Mouse (Mus musculus) lung, embryonic 14.5 days (tissue): ENCODE measurements around the gene Mfsd14a. TPM values are rescaled to one million over a fixed set of nuclear protein-coding genes. Genes with fewer than 3 reads are reported as not detected.
"Not testable (repeated sequence)": the region's sequence is repeated elsewhere in the genome, so short reads cannot be mapped to it uniquely, and the experiment has no call there.

ENCODE experiments used
- ATAC-seq: fragments of 200-750 bp; cut with Nextera tagmentation; 2 replicates; pipeline ENCODE4 v1.8.0; 2017; ENCODE audit warnings: mild to moderate bottlenecking, moderate TSS enrichment, moderate library complexity; ENCODE audit not compliant: insufficient read depth
- DNase-seq: peaks from one replicate; pipeline ENCODE4 v3.0.0-alpha.2; 2015
- H3K27ac ChIP-seq: fragments of 300-500 bp; sonication (generic); 2 replicates; pipeline ENCODE4 v1.5.1; 2014; ENCODE audit warnings: low read depth, mild to moderate bottlenecking, moderate library complexity
- H3K27me3 ChIP-seq: fragments of 300-500 bp; sonication (generic); 2 replicates; pipeline ENCODE4 v1.6.1; 2014; ENCODE audit warnings: low read length, control low read depth; ENCODE audit not compliant: insufficient read depth
- H3K36me3 ChIP-seq: fragments of 300-500 bp; sonication (generic); 2 replicates; pipeline ENCODE4 v1.6.1; 2014; ENCODE audit warnings: control low read depth; ENCODE audit not compliant: insufficient read depth
- H3K4me1 ChIP-seq: fragments of 300-500 bp; sonication (generic); 2 replicates; pipeline ENCODE4 v1.6.1; 2014; ENCODE audit warnings: antibody characterized with exemption, control low read depth; ENCODE audit not compliant: insufficient read depth
- H3K4me2 ChIP-seq: fragments of 300-500 bp; sonication (generic); 2 replicates; pipeline ENCODE4 v1.6.1; 2014; ENCODE audit warnings: mild to moderate bottlenecking
- H3K4me3 ChIP-seq: fragments of 300-500 bp; sonication (generic); 2 replicates; pipeline ENCODE4 v1.5.1; 2014; ENCODE audit warnings: low read depth, low read length
- H3K9ac ChIP-seq: fragments of 300-500 bp; sonication (generic); 2 replicates; pipeline ENCODE4 v1.6.1; 2014
- H3K9me3 ChIP-seq: fragments of 300-500 bp; sonication (generic); 2 replicates; pipeline ENCODE4 v1.6.1; 2016; ENCODE audit warnings: low read depth, low read length, control low read depth
- CTCF ChIP-seq: IDR thresholded peaks from 2 replicates; pipeline ENCODE4 v1.5.1; 2016; ENCODE audit warnings: antibody characterized with exemption, low read depth
- WGBS: fragments of 180-500 bp; shearing (Covaris S2); extraction: QIAGEN DNeasy Blood & Tissue Kit; methylation state at CpG from one replicate; pipeline ENCODE4 v1.1.7; 2014; 5-methylcytosine and 5-hydroxymethylcytosine counted together
- polyA plus RNA-seq: library from polyadenylated mRNA; unstranded; fragments of >200 nt; fragmentation: Nextera tagmentation; extraction: Ambion mirVana; gene quantifications from 2 replicates; pipeline ENCODE4 v1.2.1, GENCODE M21; 2014

Gene Mfsd14a
- polyA plus RNA-seq, 1 experiment from 2014 or later, result 94.6 TPM

DNA sequence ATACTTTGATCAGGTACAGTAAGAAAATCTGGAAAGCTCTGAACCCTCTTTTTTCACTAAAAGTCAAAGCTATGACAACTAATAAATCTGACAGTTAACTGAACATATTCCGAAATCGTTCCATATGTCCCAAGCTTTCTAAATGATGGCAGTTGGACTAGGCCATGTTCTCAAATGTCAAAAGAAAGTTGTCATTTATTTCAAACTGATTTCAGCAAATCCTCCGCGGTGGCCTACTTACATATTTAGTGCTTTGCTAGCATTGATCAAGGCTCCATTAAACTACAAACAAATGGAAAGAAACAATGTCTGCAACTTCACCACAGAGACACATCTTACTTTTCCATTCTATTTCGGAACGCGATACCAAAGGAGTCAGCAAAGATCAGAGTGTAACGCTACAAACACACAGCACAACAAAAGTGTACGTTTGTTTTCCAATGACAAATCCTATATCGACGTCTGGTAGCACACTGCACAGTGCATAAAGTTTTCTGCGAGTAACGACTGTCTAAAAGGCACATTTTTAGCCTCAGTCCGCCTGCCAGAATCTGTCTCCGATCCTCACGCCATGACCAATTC, 1.1 kb downstream of the Mfsd14a start:
- peak overlapping the region; percentile 96 for H3K27ac ChIP-seq
- peak overlapping the region; percentile 94 for H3K9ac ChIP-seq
- DNase-seq, result peak; percentile 43
- peak overlapping the region; percentile 79 for H3K4me2 ChIP-seq
- H3K27me3 ChIP-seq, result no peaks in the 10 kb centered on the region
- no peaks in the 10 kb centered on the region for H3K36me3 ChIP-seq
- peak overlapping the region; percentile 96 for H3K4me3 ChIP-seq
- ATAC-seq, result no peak
- no peaks in the 10 kb centered on the region for H3K4me1 ChIP-seq
- TF ChIP-seq CTCF, result no peak
- WGBS, result 3% methylated on average over 16 of the region's 16 CpGs
- no peaks in the 10 kb centered on the region for H3K9me3 ChIP-seq

DNA sequence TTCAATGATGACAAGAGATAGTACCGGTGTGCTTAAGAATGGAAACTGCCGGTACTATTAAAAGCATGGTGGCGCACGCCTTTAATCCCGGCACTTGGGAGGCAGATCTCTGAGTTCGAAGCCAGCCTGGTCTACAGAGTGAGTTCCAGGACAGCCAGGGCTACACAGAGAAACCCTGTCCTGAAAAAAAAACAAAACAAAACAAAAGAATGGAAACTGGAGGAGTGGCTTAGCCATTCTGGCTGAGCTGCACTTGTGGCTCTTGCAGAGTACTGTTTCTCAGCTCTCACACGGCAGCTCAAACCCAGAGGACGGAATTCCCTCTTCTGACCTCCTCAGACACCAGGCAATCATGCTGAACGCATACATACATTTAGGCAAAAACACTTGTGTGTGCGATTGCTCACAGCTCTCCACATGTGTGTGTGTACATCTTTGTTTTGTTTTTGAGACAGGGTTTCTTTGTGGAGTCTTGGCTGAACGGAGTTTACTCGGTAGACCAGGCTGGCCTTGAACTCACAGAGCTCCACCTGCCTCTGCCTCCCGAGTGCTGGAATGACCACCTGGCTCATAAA, 2.5 kb downstream of the Mfsd14a start:
- no peak for DNase-seq
- WGBS, result 76% methylated on average over 13 of the region's 13 CpGs
- H3K9me3 ChIP-seq, result no peaks in the 10 kb centered on the region

DNA sequence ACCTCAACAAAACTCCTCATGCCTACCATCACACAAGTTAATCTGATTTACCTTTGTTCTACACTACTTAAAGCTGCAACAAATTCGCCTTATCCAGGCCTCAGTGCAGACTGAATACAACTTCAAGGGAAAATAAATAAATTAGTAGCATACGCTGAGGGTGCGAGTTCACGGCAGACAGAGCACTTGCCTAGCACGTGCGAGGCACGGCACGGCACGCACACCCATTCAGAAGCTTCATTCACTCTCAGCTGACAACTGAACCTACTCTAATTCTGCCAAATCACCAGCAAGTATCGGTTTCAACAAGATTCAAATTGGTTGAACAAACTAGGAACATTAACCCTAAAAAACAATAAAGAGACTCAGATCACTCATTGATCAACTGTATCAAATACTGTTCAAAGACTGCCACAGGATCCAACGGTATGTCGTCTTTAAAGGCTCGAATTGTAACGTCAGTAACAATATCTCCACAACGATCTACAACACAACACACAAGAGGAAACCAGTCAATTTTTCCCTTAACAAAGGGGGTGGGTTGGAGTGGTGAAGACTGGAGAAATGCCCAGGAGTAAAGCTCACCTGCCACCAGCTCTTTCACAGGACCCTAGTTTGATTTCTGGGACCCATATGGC, 3.4 kb downstream of the Mfsd14a start:
- TF ChIP-seq CTCF, result no peak
- Histone ChIP-seq H3K9ac (no peak overlapping the region), H3K27me3 (no peaks in the 10 kb centered on the region), H3K4me2 (no peak overlapping the region), H3K27ac (no peak overlapping the region), H3K4me3 (no peak overlapping the region), H3K9me3 (no peaks in the 10 kb centered on the region), H3K4me1 (no peaks in the 10 kb centered on the region), H3K36me3 (no peaks in the 10 kb centered on the region)
- 75% methylated on average over 15 of the region's 15 CpGs for WGBS
- ATAC-seq, result no peak
- DNase-seq, result no peak

More for the DNA sequence above, 2.5 kb downstream of the Mfsd14a start:
- no peak for ATAC-seq
- TF ChIP-seq CTCF, result no peak
- no peaks in the 10 kb centered on the region for H3K36me3 ChIP-seq
- no peak overlapping the region for H3K9ac ChIP-seq
- no peaks in the 10 kb centered on the region for H3K27me3 ChIP-seq
- no peaks in the 10 kb centered on the region for H3K4me1 ChIP-seq
- H3K27ac ChIP-seq, result no peak overlapping the region
- H3K4me3 ChIP-seq, result no peak overlapping the region
- H3K4me2 ChIP-seq, result peak overlapping the region; percentile 18; the same call in 1 of the 2 replicates

DNA sequence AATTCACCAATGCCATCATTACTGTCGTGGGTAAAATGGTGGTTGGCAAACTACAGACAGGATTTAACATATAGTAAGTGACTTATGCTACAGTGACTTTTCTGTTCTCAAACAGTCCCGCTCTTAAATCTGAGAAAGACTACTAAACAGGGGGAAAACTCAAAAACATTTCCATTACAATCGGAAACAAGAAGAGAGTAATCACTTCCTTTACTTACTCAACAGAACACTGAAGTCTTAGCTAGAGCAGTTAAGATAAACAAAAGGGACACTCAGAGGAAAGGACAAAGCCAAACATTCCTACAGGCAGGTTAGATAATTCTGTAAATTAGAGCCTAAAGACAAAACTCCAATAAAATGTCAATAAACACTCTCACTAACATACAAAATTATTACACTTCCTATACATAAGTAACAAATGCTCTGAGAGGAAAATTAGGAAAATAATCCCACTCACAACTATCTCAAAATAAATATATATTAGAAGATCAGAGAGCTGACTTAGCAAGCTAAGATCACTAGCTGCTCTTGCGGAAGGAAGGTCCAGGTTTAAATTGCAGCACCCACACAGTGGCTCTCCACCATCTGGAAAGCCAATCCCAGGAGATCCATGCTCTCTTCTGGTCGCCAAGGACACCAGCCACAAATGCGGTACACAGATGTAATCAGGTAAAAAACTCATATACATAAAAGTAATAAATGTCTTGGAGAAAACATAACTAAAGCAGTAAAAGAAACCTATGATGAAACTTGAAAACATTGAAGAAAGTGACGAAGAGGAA, 6.1 kb downstream of the Mfsd14a start:
- no peak for DNase-seq
- no peaks in the 10 kb centered on the region for H3K4me1 ChIP-seq
- no peak for TF ChIP-seq CTCF

DNA sequence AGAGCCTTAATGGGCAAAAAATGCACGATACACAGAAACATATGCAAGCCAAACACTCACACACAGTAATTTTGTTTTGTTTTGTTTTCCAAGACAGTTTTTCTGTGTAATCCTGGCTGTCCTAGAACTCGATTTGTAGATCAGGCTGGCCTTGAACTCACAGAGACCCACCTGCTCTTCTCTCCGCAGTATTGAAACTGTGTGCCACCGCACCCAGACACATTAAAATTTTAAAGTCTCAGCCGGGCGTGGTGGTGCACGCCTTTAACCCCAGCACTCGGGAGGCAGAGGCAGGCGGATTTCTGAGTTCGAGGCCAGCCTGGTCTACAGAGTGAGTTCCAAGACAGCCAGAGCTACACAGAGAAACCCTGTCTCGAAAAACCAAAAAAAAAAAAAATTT, 8.4 kb downstream of the Mfsd14a start:
- H3K4me2 ChIP-seq, H3K9ac ChIP-seq, H3K4me1 ChIP-seq, H3K27me3 ChIP-seq, H3K36me3 ChIP-seq, ATAC-seq, H3K9me3 ChIP-seq, H3K27ac ChIP-seq, DNase-seq, H3K4me3 ChIP-seq: not testable (repeated sequence)
- 89% methylated on average over 11 of the region's 11 CpGs for whole genome bisulfite sequencing

More for the DNA sequence above, 6.1 kb downstream of the Mfsd14a start:
- Histone ChIP-seq H3K9ac (no peak overlapping the region), H3K9me3 (no peaks in the 10 kb centered on the region), H3K4me2 (no peak overlapping the region), H3K27ac (no peak overlapping the region), H3K36me3 (no peaks in the 10 kb centered on the region), H3K4me3 (no peak overlapping the region), H3K27me3 (no peaks in the 10 kb centered on the region)
- no peak for ATAC-seq
- WGBS, result 64% methylated on average over 7 of the region's 7 CpGs

DNA sequence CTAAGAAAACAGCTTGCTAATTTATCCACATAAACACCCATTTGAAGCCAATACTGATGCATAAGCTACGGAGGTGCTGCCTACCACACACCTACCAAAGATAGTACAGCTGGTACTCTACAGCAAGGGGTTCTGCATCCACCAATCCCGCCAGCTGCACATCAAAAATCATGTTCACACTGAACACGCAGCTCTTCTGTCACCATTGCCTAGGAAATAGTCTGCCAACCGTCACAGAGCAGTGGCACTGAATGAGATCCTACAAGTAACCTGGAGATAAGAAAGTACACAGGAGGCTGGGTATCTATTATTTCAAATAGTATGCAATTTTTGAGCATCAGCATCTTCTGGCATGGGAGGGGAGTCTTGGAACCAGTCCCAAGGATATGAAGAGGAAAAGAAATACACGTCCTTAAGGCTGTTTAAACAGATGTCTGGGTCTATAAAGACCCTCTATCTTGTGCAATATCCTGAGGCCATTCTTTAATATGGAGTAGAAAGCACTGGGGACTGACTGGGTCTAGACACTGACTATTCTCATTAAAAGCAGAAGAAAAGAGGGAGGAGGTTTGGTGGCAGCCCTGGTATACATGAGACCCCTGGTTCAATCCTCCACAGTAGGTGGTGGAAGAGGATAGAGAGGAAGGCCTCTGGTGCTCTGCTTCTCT, 9.1 kb downstream of the Mfsd14a start:
- H3K4me3 ChIP-seq, result no peak overlapping the region

More for the DNA sequence above, 9.1 kb downstream of the Mfsd14a start:
- no peak overlapping the region for H3K9ac ChIP-seq
- H3K27ac ChIP-seq, result no peak overlapping the region
- H3K4me2 ChIP-seq, result no peak overlapping the region
- no peaks in the 10 kb centered on the region for H3K9me3 ChIP-seq
- DNase-seq (no peak), ATAC-seq (no peak)
- H3K27me3 ChIP-seq, result no peaks in the 10 kb centered on the region
- TF ChIP-seq CTCF, result no peak
- peaks cover 11% of the 10 kb centered on the region; the same call in 1 of the 2 replicates for H3K36me3 ChIP-seq
- 63% methylated on average over 5 of the region's 5 CpGs for WGBS
- no peaks in the 10 kb centered on the region for H3K4me1 ChIP-seq
